Mouse (Mus musculus): ENCODE data around the gene Slc38a3.

DNA sequence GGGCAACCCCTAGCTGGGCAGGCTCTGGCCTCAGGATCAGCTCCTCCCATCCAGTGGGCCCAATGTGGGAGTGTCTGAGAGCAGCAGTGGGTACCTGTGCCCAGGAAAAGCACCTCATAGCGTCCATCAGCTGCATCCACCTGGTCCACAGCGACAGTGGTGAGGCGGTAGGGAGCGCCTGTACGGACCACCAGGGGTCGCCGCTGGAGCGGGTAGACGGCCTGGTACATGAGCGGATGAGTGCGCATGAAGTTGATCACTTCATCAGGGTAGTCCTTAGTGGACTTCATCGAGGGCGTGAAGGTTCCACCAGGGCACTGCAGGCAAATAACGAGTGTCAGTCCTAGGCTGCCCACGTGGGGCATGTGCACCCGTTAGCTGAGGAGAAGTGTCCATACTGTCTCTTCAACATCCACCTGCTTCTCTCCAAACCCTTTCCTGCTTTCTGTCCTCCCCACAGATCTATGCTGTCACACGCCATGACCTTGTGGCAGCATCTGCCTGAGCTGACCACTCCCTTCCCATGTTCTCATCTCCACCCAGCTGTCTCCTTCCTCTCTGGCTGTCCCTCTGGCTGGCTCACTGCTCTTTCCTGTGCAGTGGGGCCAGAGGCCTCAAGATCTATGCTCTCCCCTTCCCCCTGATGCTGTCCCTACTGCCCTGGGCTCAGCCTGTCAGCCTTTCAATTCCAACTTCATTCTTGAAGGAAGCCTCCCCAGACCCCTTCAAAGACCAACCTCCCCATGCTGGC is 16.1 kb upstream of the Slc38a3 start:
- TF ChIP-seq GATA1 (IDR thresholded peaks at IDR 0.05; ENCODE audit: borderline replicate concordance, low read length): no peak
- no peak for TF ChIP-seq FLI1 (IDR thresholded peaks at IDR 0.05; ENCODE audit: low read length)

Data from megakaryocyte, embryonic 14.5 days (primary cell).